Mouse (Mus musculus) neutrophil, adult 59 days (primary cell): ENCODE data around the gene Nars2. TPM values are rescaled to one million over a fixed set of nuclear protein-coding genes. Genes with fewer than 3 reads are reported as not detected.

Experiments used
- total RNA-seq, 2 experiments: library from RNA; stranded (reverse); gene quantifications; 1 replicate in 1 of 2; 2 replicates in 1 of 2; pipeline ENCODE4 v1.2.4; 2023

The Nars2 gene
- total RNA-seq, result 1 to 10 TPM; 2.2 to 2.6 TPM

DNA sequence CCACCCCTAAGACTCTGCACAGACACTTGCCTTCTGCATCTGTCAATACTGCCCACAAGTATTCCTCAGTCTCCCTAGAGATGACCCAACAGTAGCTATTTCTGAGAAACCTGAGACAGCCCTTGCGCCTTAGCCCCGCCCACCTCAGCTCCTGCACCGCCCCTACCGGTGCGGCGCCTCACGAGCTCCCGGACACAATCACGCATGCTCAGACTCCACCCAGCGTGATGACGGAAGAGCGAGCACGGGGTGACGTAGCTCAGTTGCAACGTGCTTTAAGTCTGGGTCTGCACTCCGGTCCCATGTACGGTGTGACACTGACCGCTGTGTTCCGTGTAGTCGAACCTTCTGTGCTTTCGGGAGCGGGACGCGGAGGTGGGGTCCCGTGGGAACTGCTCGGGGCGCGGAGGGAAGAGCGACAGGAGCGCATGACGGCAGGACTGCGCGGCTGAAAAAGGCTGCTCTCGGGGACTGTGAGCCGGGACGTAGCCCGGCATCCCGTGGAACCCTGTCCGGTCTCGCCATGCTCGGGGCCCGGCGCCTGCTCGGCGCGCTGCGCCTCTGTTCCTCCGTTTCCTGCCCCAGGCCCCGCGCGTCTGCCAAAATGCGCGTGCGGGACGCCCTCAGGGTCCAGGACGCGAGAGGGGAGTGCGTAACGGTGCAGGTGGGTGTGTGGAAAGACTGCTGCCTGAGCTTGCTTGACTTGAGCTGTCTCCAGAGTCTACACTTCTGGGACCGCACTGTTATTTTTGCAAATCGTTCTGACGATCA lies at the start of gene Nars2:
Gene Nars2 (plus strand): TSS at position 225 of the 771 bp plus-strand sequence.

DNA sequence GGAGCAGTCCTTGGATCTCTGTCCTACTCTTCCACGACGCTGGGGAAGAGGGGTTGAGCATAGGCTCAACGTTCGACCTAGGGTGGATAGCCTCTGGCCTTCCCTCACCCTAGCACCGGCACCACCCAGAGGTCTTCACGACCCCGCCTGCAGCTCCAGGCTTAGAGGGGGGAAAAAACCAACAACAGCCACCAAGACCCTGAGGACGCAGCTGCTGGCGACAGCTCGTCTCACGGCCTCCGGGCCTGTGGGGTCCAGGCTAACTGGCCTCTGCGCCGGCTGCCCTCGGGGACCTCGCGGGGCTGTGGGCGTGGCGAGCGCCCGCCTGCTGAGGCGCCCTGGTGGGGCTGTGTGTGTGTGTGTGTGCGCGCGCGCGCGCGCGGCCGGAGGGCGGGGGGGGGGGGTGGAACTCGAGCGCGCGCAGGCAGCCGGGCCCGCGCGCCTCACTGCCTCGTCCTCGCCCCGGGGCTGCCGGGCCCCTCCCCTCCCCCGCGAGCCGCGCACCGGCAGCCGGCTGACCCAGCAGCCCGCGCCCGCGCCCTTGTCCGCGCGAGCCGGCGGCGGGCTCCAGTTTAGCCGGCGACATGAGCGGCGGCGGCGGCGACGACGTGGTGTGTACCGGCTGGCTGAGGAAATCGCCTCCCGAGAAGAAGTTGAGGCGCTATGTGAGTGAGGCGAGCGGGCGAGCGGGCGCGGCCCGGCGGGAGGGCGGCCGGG lies 130.1 kb downstream of the Nars2 start, which contains the start of gene Gab2:
Gene Gab2 (plus strand): TSS at position 345 of the 717 bp plus-strand sequence.

Other genes with a start within 250 kb of the Nars2 start
- 10 to 100 TPM; 30.1 to 31.8 TPM for gene Gab2, start 130.1 kb downstream of the Nars2 start, total RNA-seq